Mouse (Mus musculus): Measurements from ENCODE around the gene Lamtor4.

- TF ChIP-seq CTCF (IDR thresholded peaks at IDR 0.05) (no peak), EP300 (IDR thresholded peaks at IDR 0.05) (no peak)
Measured at GRCm38 (mm10) chr5:138225700-138226099, 29.6 kb upstream of the Lamtor4 start, which contains the start of gene Nxpe5.

All from lung, postnatal 0 days (tissue).